Mouse (Mus musculus) heart, postnatal 0 days (tissue): ENCODE measurements around the gene Fcgr3.

Experiments
- CTCF ChIP-seq: IDR thresholded peaks from 2 replicates; pipeline ENCODE4 v1.5.1; 2016; ENCODE audit warnings: antibody characterized with exemption, control low read depth, low read depth
- EP300 ChIP-seq: IDR thresholded peaks from 2 replicates; pipeline ENCODE4 v1.6.1; 2016; ENCODE audit warnings: antibody characterized with exemption, low read depth

DNA sequence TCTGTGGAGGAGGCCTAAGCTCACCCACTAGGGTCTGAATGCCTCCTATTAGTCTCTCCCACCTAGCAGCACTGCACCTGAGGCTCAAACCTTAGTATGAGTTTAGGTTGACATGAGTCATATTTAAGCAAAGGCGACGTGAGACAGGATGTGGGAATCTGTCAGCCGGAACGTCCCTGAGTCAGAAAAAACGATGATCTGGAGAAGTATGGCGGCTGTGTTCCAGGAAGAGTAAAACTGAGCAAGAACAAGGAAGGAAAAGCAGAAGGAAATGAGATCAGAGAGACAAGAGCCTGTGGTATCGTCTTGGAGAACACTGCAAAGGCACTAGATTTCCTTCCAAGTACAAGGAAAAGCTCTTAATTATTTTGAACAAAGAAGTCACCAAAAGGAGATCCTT, 14.0 kb downstream of the Fcgr3 start:
- no peak for TF ChIP-seq CTCF
- TF ChIP-seq EP300, result no peak
